Mouse (Mus musculus) MEL (cell line): Measurements from ENCODE around the gene Sema6d.

Experiments used
- CTCF ChIP-seq, 3 experiments: IDR thresholded peaks in 2 of 3; conservative IDR thresholded peaks in 1 of 3; 2 replicates each; pipeline ENCODE4 v1.5.1; 2011 to 2012; ENCODE audit warnings: low read length in 3 of 3, low read depth in 2 of 3, mild to moderate bottlenecking in 2 of 3, improper control_type of control experiment in 1 of 3, inconsistent platforms in 1 of 3, mixed read lengths in 1 of 3, moderate library complexity in 1 of 3; ENCODE audit not compliant: control insufficient read depth in 1 of 3, insufficient read depth in 1 of 3, poor library complexity in 1 of 3, severe bottlenecking in 1 of 3
- EP300 ChIP-seq, 2 experiments: IDR thresholded peaks; 2 replicates each; pipeline ENCODE4 v1.6.1; 2011; ENCODE audit warnings: improper control_type of control experiment in 2 of 2, low read length in 2 of 2, low read depth in 1 of 2, mild to moderate bottlenecking in 1 of 2
- HCFC1 ChIP-seq: IDR thresholded peaks from 2 replicates; pipeline ENCODE4 v1.6.1; 2012; ENCODE audit warnings: low read depth, mild to moderate bottlenecking, inconsistent platforms, low read length, improper control_type of control experiment, moderate library complexity
- MAX ChIP-seq: IDR thresholded peaks from 2 replicates; pipeline ENCODE4 v1.6.1; 2011; ENCODE audit warnings: low read length, improper control_type of control experiment
- MAZ ChIP-seq: IDR thresholded peaks from 2 replicates; pipeline ENCODE4 v1.6.1; 2012; ENCODE audit warnings: low read depth, mild to moderate bottlenecking, inconsistent platforms, low read length, improper control_type of control experiment
- MXI1 ChIP-seq: IDR thresholded peaks from 2 replicates; pipeline ENCODE4 v1.6.1; 2011; ENCODE audit warnings: mild to moderate bottlenecking, low read depth, low read length, improper control_type of control experiment
- MYC ChIP-seq: IDR thresholded peaks from 2 replicates; pipeline ENCODE4 v1.6.1; 2011; ENCODE audit warnings: low read depth, mild to moderate bottlenecking, low read length, improper control_type of control experiment, moderate library complexity
- NELFE ChIP-seq: IDR thresholded peaks from 2 replicates; pipeline ENCODE4 v1.6.1; 2011; ENCODE audit warnings: low read depth, low read length, improper control_type of control experiment
- NRF1 ChIP-seq: IDR thresholded peaks from 2 replicates; pipeline ENCODE4 v1.6.1; 2014; ENCODE audit warnings: low read depth, mild to moderate bottlenecking, inconsistent platforms, low read length, improper control_type of control experiment, moderate library complexity; ENCODE audit not compliant: poor library complexity, insufficient read depth, severe bottlenecking
- POLR2A ChIP-seq, 2 experiments: IDR thresholded peaks; 2 replicates each; pipeline ENCODE4 v1.6.1; 2011 to 2012; ENCODE audit warnings: low read length in 2 of 2, mild to moderate bottlenecking in 2 of 2, control low read depth in 1 of 2, improper control_type of control experiment in 1 of 2, low read depth in 1 of 2, moderate library complexity in 1 of 2; ENCODE audit not compliant: control insufficient read depth in 1 of 2, insufficient read depth in 1 of 2, poor library complexity in 1 of 2
- SMC3 ChIP-seq: IDR thresholded peaks from 2 replicates; pipeline ENCODE4 v1.6.1; 2011; ENCODE audit warnings: low read depth, low read length, improper control_type of control experiment
- TCF12 ChIP-seq: IDR thresholded peaks from 2 replicates; pipeline ENCODE4 v1.6.1; 2014; ENCODE audit warnings: low read depth, mild to moderate bottlenecking, inconsistent platforms, low read length, improper control_type of control experiment, moderate library complexity
- UBTF ChIP-seq: IDR thresholded peaks from 2 replicates; pipeline ENCODE4 v1.6.1; 2012; ENCODE audit warnings: low read depth, mild to moderate bottlenecking, inconsistent platforms, low read length, improper control_type of control experiment, moderate library complexity, borderline replicate concordance; ENCODE audit not compliant: insufficient read depth

- TF ChIP-seq HCFC1 (no peak), NELFE (no peak), MXI1 (no peak), NRF1 (no peak), POLR2A (IDR thresholded peaks at IDR 0.05; ENCODE audit: control insufficient read depth in 1 of 2, insufficient read depth in 1 of 2, low read depth in 1 of 2, low read length in 2 of 2, poor library complexity in 1 of 2) (no peak), CTCF (IDR thresholded peaks at IDR 0.05 in 2 of 3, conservative IDR thresholded peaks at IDR 0.05 in 1 of 3; ENCODE audit: control insufficient read depth in 1 of 3, insufficient read depth in 1 of 3, low read depth in 2 of 3, low read length in 3 of 3, poor library complexity in 1 of 3, severe bottlenecking in 1 of 3) (no peak), SMC3 (no peak), MAZ (no peak), EP300 (IDR thresholded peaks at IDR 0.05; ENCODE audit: low read depth in 1 of 2, low read length in 2 of 2) (no peak), TCF12 (no peak), MAX (no peak), MYC (no peak), UBTF (no peak)
Measured at GRCm38 (mm10) chr2:124495751-124496150, 406.0 kb downstream of the Sema6d start.
